Mouse (Mus musculus) midbrain, embryonic 14.5 days (tissue): ENCODE data around the gene Sowahc. TPM values are rescaled to one million over a fixed set of nuclear protein-coding genes. Genes with fewer than 3 reads are reported as not detected.

Experiments used
- ATAC-seq: fragments of 200-750 bp; cut with Nextera tagmentation; 2 replicates; pipeline ENCODE4 v1.8.0; 2017; ENCODE audit warnings: moderate number of reproducible peaks, moderate library complexity; ENCODE audit not compliant: low FRiP score, low TSS enrichment
- DNase-seq: peaks from one replicate; pipeline ENCODE4 v3.0.0-alpha.2; 2015
- H3K27ac ChIP-seq: fragments of 300-500 bp; sonication (generic); replicated peaks from 2 replicates; pipeline ENCODE4 v1.5.1; 2014; ENCODE audit warnings: mild to moderate bottlenecking, low read depth, low read length, moderate library complexity
- H3K27me3 ChIP-seq: fragments of 300-500 bp; sonication (generic); 2 replicates; pipeline ENCODE4 v1.6.1; 2014; ENCODE audit warnings: low read length, control low read depth, mixed read lengths; ENCODE audit not compliant: control insufficient read depth, insufficient read depth
- H3K36me3 ChIP-seq: fragments of 300-500 bp; sonication (generic); 2 replicates; pipeline ENCODE4 v1.6.1; 2014; ENCODE audit warnings: low read length, control low read depth; ENCODE audit not compliant: control insufficient read depth, insufficient read depth
- H3K4me1 ChIP-seq: fragments of 300-500 bp; sonication (generic); 2 replicates; pipeline ENCODE4 v1.6.1; 2014; ENCODE audit warnings: mild to moderate bottlenecking, antibody characterized with exemption, low read length, control low read depth; ENCODE audit not compliant: control insufficient read depth, insufficient read depth
- H3K4me2 ChIP-seq: fragments of 300-500 bp; sonication (generic); 2 replicates; pipeline ENCODE4 v1.6.1; 2014; ENCODE audit warnings: mild to moderate bottlenecking, low read length, moderate library complexity
- H3K4me3 ChIP-seq: fragments of 300-500 bp; sonication (generic); replicated peaks from 2 replicates; pipeline ENCODE4 v1.5.1; 2014; ENCODE audit warnings: low read depth, low read length
- H3K9ac ChIP-seq: fragments of 300-500 bp; sonication (generic); replicated peaks from 2 replicates; pipeline ENCODE4 v1.6.1; 2014; ENCODE audit warnings: mild to moderate bottlenecking, low read length, moderate library complexity
- H3K9me3 ChIP-seq: fragments of 300-500 bp; sonication (generic); 2 replicates; pipeline ENCODE4 v1.6.1; 2016; ENCODE audit warnings: low read length, control low read depth, mixed read lengths; ENCODE audit not compliant: control insufficient read depth
- WGBS: fragments of 180-500 bp; shearing (Covaris S2); extraction: QIAGEN DNeasy Blood & Tissue Kit; methylation state at CpG from one replicate; pipeline ENCODE4 v1.1.7; 2014; 5-methylcytosine and 5-hydroxymethylcytosine counted together
- polyA plus RNA-seq: library from polyadenylated mRNA; unstranded; fragments of >200 nt; fragmentation: Nextera tagmentation; extraction: Ambion mirVana; gene quantifications from 2 replicates; pipeline ENCODE4 v1.2.1, GENCODE M21; 2014

Sowahc gene
- polyA plus RNA-seq, 1 experiment from 2014 or later = 17.7 TPM

DNA sequence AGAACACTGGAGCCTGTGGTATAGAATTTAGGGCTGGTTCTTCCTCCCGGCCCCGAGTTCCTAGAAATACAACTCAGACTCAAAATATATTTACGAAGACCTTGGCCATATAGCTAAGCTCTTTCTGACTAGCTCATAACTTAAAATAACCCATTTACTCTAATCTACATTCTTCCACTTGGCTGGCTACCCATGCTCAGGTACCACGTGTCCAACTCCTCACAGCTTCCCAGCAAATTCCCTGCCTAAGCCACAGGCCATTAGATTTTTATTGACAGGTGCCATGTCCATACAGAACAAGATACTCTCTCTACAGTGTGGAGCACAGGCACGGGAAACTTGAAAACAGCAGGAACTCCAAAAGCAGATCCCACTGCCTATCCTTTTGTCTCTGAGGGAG lies 54.0 kb downstream of the Sowahc start:
- no peaks in the 10 kb centered on the region for H3K9me3 ChIP-seq

More for the DNA sequence above, 54.0 kb downstream of the Sowahc start:
- Histone ChIP-seq H3K4me2 (no peak overlapping the region), H3K4me1 (no peaks in the 10 kb centered on the region), H3K36me3 (no peaks in the 10 kb centered on the region), H3K27ac (no peak overlapping the region), H3K27me3 (no peaks in the 10 kb centered on the region), H3K9ac (no peak overlapping the region), H3K4me3 (no peak overlapping the region)
- no peak for ATAC-seq
- no peak for DNase-seq
- WGBS = 84% methylated on average over 5 of the region's 5 CpGs

Other genes starting within 250 kb of the Sowahc start
- gene Sept10, start 106 bp upstream of the Sowahc start, polyA plus RNA-seq = 8.9 and 18.4 TPM in 2 replicates
- gene P4ha1, start 101.3 kb downstream of the Sowahc start, polyA plus RNA-seq = 15.7 and 22.4 TPM in 2 replicates
- 2.8 and 5.0 TPM in 2 replicates for gene Gm10273, start 173.7 kb downstream of the Sowahc start, polyA plus RNA-seq
- not detected in 2 replicates for gene Pla2g12b, start 181.7 kb downstream of the Sowahc start, polyA plus RNA-seq
- gene Oit3, start 219.8 kb downstream of the Sowahc start, polyA plus RNA-seq = 0.39 TPM in 1 of 2 replicates, not detected in the other